Mouse (Mus musculus) testis, adult 2 months (tissue): ENCODE measurements around the gene Ptprt. TPM values are rescaled to one million over a fixed set of nuclear protein-coding genes. Genes with fewer than 3 reads are reported as not detected.
A peak's percentile ranks its signal among the peaks of the same experiment; 100 is the strongest.

ENCODE experiments used
- H3K27ac ChIP-seq: fragments of 200-500 bp; 2 replicates; pipeline ENCODE4 v1.5.1; 2012; ENCODE audit warnings: low read depth, low read length; ENCODE audit not compliant: control insufficient read depth, insufficient read depth
- H3K27me3 ChIP-seq: fragments of 200-500 bp; 2 replicates; pipeline ENCODE4 v1.6.1; 2012; ENCODE audit warnings: mild to moderate bottlenecking, low read length, moderate library complexity; ENCODE audit not compliant: control insufficient read depth, insufficient read depth
- H3K36me3 ChIP-seq: fragments of 200-500 bp; 2 replicates; pipeline ENCODE4 v1.6.1; 2012; ENCODE audit warnings: mild to moderate bottlenecking, low read length; ENCODE audit not compliant: control insufficient read depth, insufficient read depth
- H3K4me1 ChIP-seq: fragments of 200-500 bp; 2 replicates; pipeline ENCODE4 v1.6.1; 2012; ENCODE audit warnings: low read length; ENCODE audit not compliant: control insufficient read depth, insufficient read depth
- H3K4me3 ChIP-seq: fragments of 200-500 bp; 2 replicates; pipeline ENCODE4 v1.5.1; 2012; ENCODE audit warnings: low read depth, mild to moderate bottlenecking, low read length, moderate library complexity, mixed read lengths; ENCODE audit not compliant: control insufficient read depth
- CTCF ChIP-seq: fragments of 200-500 bp; IDR thresholded peaks from 2 replicates; pipeline ENCODE4 v1.5.1; 2012; ENCODE audit warnings: low read depth, mild to moderate bottlenecking, inconsistent platforms, low read length, moderate library complexity; ENCODE audit not compliant: control insufficient read depth, insufficient read depth, insufficient replicate concordance
- POLR2A ChIP-seq: fragments of 200-500 bp; IDR thresholded peaks from 2 replicates; pipeline ENCODE4 v1.6.1; 2012; ENCODE audit warnings: low read depth, mild to moderate bottlenecking, inconsistent platforms, low read length, moderate library complexity; ENCODE audit not compliant: control insufficient read depth
- polyA plus RNA-seq: library from polyadenylated mRNA; depleted of rRNA; stranded (reverse); fragments of >200 nt; gene quantifications from 2 replicates; pipeline ENCODE4 v1.2.3, GENCODE M21; 2012

The Ptprt gene
- polyA plus RNA-seq, 1 experiment, result 1.6 TPM

- Histone ChIP-seq H3K27me3 (no peaks in the 10 kb centered on the region), H3K36me3 (no peaks in the 10 kb centered on the region), H3K4me1 (no peaks in the 10 kb centered on the region), H3K4me3 (no peak overlapping the region), H3K27ac (no peak overlapping the region)
- TF ChIP-seq CTCF, result peak; percentile 18; the same call in 1 of the 2 replicates
- TF ChIP-seq POLR2A, result no peak
Observed at GRCm38 (mm10) chr2:162528911-162529310, 132.0 kb downstream of the Ptprt start.

- Histone ChIP-seq H3K4me1 (no peaks in the 10 kb centered on the region), H3K36me3 (no peaks in the 10 kb centered on the region), H3K27me3 (no peaks in the 10 kb centered on the region), H3K27ac (no peak overlapping the region), H3K4me3 (no peak overlapping the region)
- no peak for TF ChIP-seq POLR2A
- TF ChIP-seq CTCF, result no peak
Observed at GRCm38 (mm10) chr2:162515993-162516392, 145.0 kb downstream of the Ptprt start.

GRCm38 (mm10) chr2:162513072-162513471 lies 147.9 kb downstream of the Ptprt start:
- no peaks in the 10 kb centered on the region for H3K27me3 ChIP-seq
- no peak overlapping the region for H3K4me3 ChIP-seq
- H3K4me1 ChIP-seq, result no peaks in the 10 kb centered on the region
- no peak overlapping the region for H3K27ac ChIP-seq
- TF ChIP-seq CTCF (no peak), POLR2A (no peak)
- no peaks in the 10 kb centered on the region for H3K36me3 ChIP-seq

- no peaks in the 10 kb centered on the region for H3K36me3 ChIP-seq
- TF ChIP-seq POLR2A (no peak), CTCF (peak; percentile 70; the same call in 1 of the 2 replicates)
- no peak overlapping the region for H3K27ac ChIP-seq
- no peaks in the 10 kb centered on the region for H3K27me3 ChIP-seq
- no peaks in the 10 kb centered on the region for H3K4me1 ChIP-seq
- H3K4me3 ChIP-seq, result no peak overlapping the region
Observed at GRCm38 (mm10) chr2:162512094-162512493, 148.9 kb downstream of the Ptprt start.

GRCm38 (mm10) chr2:162509016-162509415 lies 151.9 kb downstream of the Ptprt start:
- Histone ChIP-seq H3K36me3 (no peaks in the 10 kb centered on the region), H3K27ac (no peak overlapping the region), H3K27me3 (no peaks in the 10 kb centered on the region), H3K4me1 (no peaks in the 10 kb centered on the region), H3K4me3 (no peak overlapping the region)
- no peak for TF ChIP-seq CTCF
- TF ChIP-seq POLR2A, result no peak

- TF ChIP-seq POLR2A (no peak), CTCF (no peak)
Observed at GRCm38 (mm10) chr2:162507664-162508063, 153.3 kb downstream of the Ptprt start.

GRCm38 (mm10) chr2:162504850-162505249 lies 156.1 kb downstream of the Ptprt start:
- no peak overlapping the region for H3K27ac ChIP-seq
- H3K27me3 ChIP-seq, result no peaks in the 10 kb centered on the region
- H3K4me1 ChIP-seq, result no peaks in the 10 kb centered on the region
- H3K36me3 ChIP-seq, result no peaks in the 10 kb centered on the region
- H3K4me3 ChIP-seq, result no peak overlapping the region
- TF ChIP-seq CTCF, result no peak
- no peak for TF ChIP-seq POLR2A

More at GRCm38 (mm10) chr2:162507664-162508063, 153.3 kb downstream of the Ptprt start:
- no peaks in the 10 kb centered on the region for H3K4me1 ChIP-seq
- no peak overlapping the region for H3K4me3 ChIP-seq
- H3K27me3 ChIP-seq, result no peaks in the 10 kb centered on the region
- H3K27ac ChIP-seq, result no peak overlapping the region
- H3K36me3 ChIP-seq, result no peaks in the 10 kb centered on the region

- no peaks in the 10 kb centered on the region for H3K4me1 ChIP-seq
- TF ChIP-seq POLR2A, result no peak
- TF ChIP-seq CTCF, result no peak
Observed at GRCm38 (mm10) chr2:162499501-162499915, 161.4 kb downstream of the Ptprt start.

More at GRCm38 (mm10) chr2:162499501-162499915, 161.4 kb downstream of the Ptprt start:
- Histone ChIP-seq H3K27ac (no peak overlapping the region), H3K36me3 (no peaks in the 10 kb centered on the region), H3K4me3 (no peak overlapping the region), H3K27me3 (no peaks in the 10 kb centered on the region)
